Mouse (Mus musculus) urinary bladder, adult 2 months (tissue): ENCODE results near the gene Dhx16. TPM values are rescaled to one million over a fixed set of nuclear protein-coding genes. Genes with fewer than 3 reads are reported as not detected.
A peak's percentile ranks its signal among the peaks of the same experiment; 100 is the strongest.

Experiments
- DNase-seq: peaks from one replicate; pipeline ENCODE4 v3.0.0; 2022; ENCODE audit warnings: low spot score
- polyA plus RNA-seq: library from polyadenylated mRNA; depleted of rRNA; stranded (reverse); fragments of >200 nt; gene quantifications from 2 replicates; pipeline ENCODE4 v1.2.3, GENCODE M21; 2012

Dhx16 gene
- polyA plus RNA-seq, 1 experiment = 57.7 TPM

GRCm38 (mm10) chr17:35896781-35897643, 17.4 kb downstream of the Dhx16 start, which contains the start of gene 2310061I04Rik:
Gene 2310061I04Rik (minus strand): TSS chr17:35897431.
- peak; percentile 84 for DNase-seq

GRCm38 (mm10) chr17:35897644-35898573, 18.3 kb downstream of the Dhx16 start:
- no peak for DNase-seq

DNA sequence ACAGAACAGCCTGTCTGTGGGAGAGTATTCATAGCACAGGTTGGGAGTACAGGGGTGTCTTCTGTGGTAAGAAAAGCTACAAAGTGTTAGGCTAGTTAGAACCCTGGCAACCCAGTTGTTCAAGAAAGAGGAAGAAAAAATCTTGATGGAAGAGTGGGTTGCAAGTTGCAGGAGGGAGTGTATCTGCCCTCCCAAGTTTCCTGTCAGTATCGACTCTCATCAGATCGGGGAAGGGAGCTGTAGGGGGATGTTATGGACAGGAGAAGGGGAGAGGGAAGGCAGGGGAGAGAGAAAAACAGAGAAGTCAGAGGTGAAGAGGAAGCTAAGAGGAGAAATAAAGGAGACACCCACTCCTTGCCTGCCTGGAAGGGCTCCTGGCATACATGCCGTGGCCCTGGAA, 21.0 kb downstream of the Dhx16 start:
- no peak for DNase-seq

DNA sequence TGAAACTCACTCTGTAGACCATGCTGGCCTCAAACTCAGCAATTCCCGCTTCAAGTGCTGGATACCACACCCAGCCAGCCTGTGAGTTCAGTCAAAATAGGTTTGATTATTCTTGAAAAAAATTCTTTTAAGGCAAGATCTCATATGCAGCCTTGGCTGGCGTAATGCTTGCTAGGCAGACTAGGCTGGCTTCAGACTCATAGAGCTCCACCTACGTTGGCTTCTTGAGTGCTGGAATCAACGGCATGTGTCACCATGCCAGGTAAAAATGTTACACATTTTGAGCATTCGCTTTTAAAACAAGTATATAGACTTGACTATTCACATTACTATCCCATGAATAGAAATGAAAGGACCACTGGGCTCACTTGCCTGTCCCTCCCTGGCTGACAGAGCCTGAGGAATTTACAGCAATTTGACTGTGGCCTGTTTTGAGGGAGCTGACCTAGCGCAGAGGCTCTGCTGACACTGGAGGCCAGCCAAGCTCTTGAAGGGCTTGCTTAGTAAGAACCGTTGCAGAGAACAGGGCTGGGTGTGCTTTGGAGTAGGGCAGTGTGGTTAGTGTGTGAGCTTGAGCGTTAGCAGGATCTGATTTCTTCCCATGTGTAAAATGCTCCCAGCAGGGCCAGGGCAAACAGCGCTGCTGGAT, 23.8 kb downstream of the Dhx16 start:
- DNase-seq = no peak

- no peak for DNase-seq
Measured at GRCm38 (mm10) chr17:35903992-35904355, 24.4 kb downstream of the Dhx16 start.

GRCm38 (mm10) chr17:35905587-35905986, 26.0 kb downstream of the Dhx16 start:
- DNase-seq = no peak

DNA sequence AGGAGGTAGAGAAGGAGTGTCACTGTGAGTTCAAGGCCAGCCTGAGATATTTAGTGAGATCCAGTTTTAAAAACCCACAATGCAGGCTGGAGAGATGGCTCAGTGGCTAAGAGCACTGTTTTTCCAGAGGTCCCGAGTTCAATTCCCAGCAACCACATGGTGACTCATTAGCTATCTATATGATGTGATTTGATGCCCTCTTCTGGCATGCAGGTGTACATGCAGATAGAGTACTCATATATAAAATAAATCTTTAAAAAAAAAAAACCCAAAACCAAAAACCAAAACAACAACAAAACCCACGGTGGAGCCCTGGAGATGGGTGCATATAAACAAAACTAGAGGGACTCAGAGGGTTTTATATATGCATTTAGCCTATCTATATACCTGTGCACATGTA, 28.0 kb downstream of the Dhx16 start:
- DNase-seq = no peak

DNA sequence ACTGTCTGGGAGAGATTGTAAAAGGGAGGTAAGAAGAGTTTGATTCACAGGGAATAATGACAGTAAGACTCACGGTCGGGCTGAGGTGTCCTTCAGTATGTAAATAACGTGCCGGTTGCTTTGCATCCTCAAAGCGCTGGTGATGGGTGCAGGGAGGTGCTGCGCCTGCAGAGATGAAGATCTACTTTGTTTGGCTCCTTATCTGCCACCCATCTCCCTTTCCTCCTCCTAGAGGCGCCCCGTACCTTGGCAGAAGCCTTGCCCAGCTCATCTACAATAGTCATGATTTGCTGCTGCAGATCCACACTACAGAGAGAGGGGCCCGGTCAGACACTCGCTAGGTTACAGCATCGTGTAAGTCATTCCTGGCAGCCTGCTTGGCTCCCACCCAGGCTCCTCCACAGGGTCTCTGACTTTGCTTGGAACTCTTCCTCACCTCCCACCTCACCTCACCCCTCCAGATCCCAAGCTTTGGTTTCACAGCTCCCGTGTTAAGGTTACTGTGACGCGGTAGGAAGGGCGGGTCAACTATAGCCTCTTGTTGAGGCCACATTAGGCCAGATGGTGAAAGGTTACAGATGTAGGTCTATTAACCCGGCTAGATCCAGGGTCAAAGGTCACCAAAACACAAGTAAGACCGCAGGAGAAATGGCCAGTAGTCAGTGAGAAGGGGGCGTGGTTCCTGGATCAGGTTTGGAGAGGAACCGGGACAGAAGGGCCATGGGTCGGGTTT, 29.7 kb downstream of the Dhx16 start:
- no peak for DNase-seq

DNA sequence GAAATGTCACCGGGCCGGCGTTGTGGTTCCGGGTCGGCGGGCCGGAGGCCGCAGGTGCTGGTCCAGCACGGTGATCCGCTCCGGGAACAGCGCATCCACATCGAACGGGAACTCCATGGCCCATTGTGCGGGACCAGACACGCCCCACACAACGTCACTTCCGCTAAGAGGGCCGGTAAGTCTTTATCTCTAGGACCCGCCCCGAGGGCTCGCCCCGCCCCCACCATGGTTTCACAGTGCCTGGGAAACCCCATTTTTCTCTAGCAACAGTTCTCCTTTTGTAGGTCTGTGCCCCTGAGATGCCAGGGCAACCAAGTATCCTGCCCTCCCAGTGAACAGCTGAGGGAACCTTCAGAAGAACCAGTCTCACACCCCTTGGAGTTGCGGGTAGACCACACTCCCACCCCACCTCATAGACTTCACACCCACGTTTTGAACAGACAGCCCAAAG, 30.3 kb downstream of the Dhx16 start, which contains the start of gene Atat1:
Atat1 (minus strand) TSS at position 157 of the 451 bp plus-strand sequence.
- DNase-seq = peak; percentile 79

DNA sequence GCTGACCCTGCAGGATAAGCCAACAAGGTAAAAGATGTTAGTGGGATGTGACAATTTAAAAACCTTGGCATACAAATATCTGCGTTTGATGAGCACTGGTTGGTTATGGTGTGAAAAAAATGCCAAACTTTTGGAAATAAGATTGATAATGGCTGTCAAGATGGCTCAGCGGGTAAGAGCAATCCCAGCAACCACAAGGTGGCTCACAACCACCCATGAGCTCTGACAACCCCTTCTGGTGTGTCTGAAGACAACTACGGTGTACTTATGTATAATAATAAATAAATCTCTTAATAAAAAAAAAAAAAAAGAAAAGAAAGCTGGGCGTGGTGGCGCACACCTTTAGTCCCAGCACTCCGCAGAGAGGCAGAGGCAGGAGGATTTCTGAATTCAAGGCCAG, 35.4 kb downstream of the Dhx16 start:
- DNase-seq = no peak

DNA sequence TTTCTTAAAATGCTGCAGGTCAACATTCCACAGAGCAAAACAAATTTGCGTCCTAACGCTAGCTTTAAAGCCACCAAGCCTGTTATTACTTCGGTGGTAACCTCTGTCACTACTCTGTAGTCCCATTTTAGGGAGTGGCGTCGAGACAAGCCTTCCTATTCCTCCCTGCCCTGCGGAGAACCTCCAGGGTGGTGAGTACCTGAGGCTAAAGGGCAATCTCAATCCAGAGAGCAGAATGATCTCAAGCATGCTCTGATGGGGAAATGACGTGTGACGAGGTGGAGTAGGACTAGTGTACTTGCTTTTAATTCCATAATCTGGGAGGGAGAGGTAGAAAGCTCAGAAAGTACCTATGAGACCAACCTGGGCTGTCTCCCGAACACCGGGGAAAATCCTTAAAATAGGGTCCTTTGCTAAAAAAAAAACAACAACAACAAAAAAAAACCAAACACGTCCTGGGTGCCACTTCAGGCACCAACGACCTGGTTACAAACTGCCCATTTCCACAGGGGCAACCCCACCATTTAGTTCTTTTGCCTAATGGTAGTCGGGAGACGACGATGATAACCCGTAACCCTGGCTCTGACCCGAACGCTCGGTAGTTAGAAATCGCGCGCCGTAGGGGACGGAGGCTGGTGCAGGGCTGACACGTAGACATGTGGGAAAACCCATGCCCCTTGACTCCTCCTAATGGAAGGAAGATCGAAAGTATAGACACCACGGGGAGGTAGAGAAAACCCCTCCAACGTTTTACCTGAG, 36.1 kb downstream of the Dhx16 start:
- DNase-seq = no peak

DNA sequence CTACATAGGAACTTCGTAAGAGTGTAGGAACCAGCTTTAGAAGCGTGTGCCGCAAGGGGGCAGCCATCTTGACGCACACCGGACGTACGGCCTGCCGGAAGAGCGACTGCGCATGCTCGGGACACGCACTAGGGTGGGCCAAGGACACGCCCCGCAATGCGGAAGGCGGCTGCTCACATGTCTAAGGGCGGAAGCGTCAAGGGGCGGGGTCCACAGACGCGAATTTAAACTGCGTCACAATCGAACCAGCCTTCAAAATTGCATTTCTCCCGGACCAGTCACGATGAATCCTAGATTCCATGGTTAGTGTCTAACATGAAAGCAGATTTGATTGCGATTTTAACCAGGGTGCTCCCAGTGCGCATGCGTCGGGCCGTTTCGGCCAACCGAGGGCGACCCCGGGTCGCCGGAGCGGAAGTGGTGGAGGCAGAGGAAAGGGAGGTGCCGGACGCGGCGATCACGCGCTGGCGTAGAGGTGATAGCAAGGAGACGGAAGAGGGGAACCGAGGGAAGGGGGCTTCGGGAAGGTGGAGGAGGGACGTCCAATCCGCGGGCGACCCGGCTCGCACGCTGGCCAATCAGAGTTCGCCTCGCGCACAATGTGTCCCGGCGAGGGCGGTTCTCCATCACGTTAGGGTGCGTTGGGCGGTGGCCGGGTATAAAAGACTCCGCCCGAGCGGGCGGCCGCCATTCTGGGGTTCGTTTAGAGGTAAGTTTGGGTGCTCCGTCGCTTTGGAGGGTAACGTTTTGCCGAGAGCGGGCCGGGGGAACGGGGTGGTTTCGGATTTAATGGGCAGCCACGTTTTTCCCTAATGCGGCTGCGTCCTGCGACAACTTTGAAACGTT, 36.9 kb downstream of the Dhx16 start, which contains the start of the genes Mrps18b and Ppp1r10:
Mrps18b (minus strand) TSS at position 93 of the 846 bp plus-strand sequence.
Ppp1r10 (plus strand) TSS at position 138 of the 846 bp plus-strand sequence.
- DNase-seq = peak; percentile 98

DNA sequence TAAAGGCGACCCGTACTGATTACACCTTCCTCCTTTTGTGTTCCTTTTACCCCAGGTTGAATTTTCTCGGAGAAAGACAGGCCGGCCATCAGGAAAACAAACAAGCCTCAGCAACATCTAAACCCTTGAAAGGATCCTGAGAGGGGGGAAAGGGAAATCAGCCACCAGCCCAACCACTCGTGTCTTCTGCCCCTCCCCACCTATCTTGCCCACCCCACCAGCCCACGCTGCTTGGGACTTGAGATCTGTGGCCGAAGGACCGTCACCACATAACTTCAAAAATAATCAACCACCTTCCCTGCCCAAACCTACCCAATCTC, 37.5 kb downstream of the Dhx16 start:
- no peak for DNase-seq

DNA sequence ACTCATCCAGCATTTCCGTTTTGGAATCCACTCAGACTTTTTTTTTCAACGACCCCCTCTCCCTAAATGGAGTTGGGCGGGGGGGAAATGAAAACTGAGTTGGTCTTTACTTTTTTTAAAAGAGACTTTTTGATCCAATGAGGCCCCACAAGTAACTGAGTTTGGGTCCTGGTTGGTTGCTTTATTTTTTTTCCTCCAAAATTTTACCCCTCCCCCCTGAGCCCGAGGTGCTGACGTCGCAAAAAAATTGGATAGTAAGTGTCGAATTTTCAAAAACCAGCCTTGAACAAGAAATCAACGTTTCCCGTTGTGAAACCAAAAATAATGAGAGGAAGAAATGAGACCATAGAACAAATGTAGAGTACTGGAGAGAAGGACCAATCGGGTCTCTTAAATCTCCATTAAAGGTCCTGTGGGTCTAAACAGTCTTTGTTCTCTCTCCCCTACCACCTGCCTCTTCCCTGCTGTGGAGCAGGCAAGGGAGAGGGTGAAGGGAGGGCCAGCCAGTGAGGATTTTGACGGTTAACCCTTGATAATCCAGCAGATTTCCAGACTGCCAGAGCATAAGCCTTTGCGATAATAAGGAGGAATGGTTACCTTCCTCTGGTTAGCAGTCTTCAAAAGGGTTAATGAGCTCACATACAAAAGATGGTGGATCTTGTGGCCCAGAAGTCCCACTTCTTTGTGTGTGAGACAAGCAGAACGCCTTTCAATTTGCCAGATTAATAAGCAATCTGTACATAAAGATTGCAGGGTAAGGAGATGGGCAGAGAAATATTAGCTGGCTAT, 38.0 kb downstream of the Dhx16 start:
- no peak for DNase-seq

GRCm38 (mm10) chr17:35918276-35919059, 38.8 kb downstream of the Dhx16 start:
- DNase-seq = no peak

GRCm38 (mm10) chr17:35919060-35919715, 39.6 kb downstream of the Dhx16 start:
- DNase-seq = peak; percentile 56

GRCm38 (mm10) chr17:35919864-35920301, 40.3 kb downstream of the Dhx16 start:
- DNase-seq = no peak
